Mouse (Mus musculus) T-helper 17 cell (primary cell): ENCODE results near the gene Runx2.

ENCODE experiments used
- in situ Hi-C, 2 experiments: fragments of 300-600 bp; cut with MboI, MseI; formaldehyde crosslinking; loops; 1 replicate in 1 of 2; 2 replicates in 1 of 2; pipeline ENCODE4 v1.15.1; 2025; ENCODE audit warnings: high pct_unique_total_duplicates in 2 of 2

Gene Runx2

GRCm38 (mm10) chr17:44546801-44547200, 267.8 kb downstream of the Runx2 start:
- in situ Hi-C loops: loop anchor here in 1 of 2 experiments (25.0 kb wide), 1 partner anchor 1310 kb away; no protein-coding TSS in a partner anchor

- in situ Hi-C loops: loop anchor here in 1 of 2 experiments (25.0 kb wide), 1 partner anchor 1308 kb away; no protein-coding TSS in a partner anchor
These were observed 269.3 kb downstream of the Runx2 start for GRCm38 (mm10) chr17:44545141-44545813.

GRCm38 (mm10) chr17:44542706-44543105, 271.9 kb downstream of the Runx2 start:
- in situ Hi-C loops: loop anchor here in 1 of 2 experiments (25.0 kb wide), 1 partner anchor 1305 kb away; no protein-coding TSS in a partner anchor

GRCm38 (mm10) chr17:44540699-44541098, 273.9 kb downstream of the Runx2 start:
- in situ Hi-C loops: loop anchor here in 1 of 2 experiments (25.0 kb wide), 1 partner anchor 1303 kb away; no protein-coding TSS in a partner anchor

GRCm38 (mm10) chr17:44538921-44539320, 275.7 kb downstream of the Runx2 start:
- in situ Hi-C loops: loop anchor here in 1 of 2 experiments (25.0 kb wide), 1 partner anchor 1302 kb away; no protein-coding TSS in a partner anchor

GRCm38 (mm10) chr17:44530000-44530399, 284.6 kb downstream of the Runx2 start:
- in situ Hi-C loops: loop anchor here in 1 of 2 experiments (5.0 to 25.0 kb wide), 2 partner anchors 68 to 1293 kb away; no protein-coding TSS in a partner anchor

GRCm38 (mm10) chr17:44528617-44529016, 286.0 kb downstream of the Runx2 start:
- in situ Hi-C loops: loop anchor here in 1 of 2 experiments (25.0 kb wide), 1 partner anchor 1291 kb away; no protein-coding TSS in a partner anchor

GRCm38 (mm10) chr17:44524146-44524545, 290.5 kb downstream of the Runx2 start:
- in situ Hi-C loops: no loop called here

- in situ Hi-C loops: no loop called here
These were observed 291.7 kb downstream of the Runx2 start for GRCm38 (mm10) chr17:44522906-44523305.

GRCm38 (mm10) chr17:44520122-44521075, 294.2 kb downstream of the Runx2 start:
- in situ Hi-C loops: no loop called here

GRCm38 (mm10) chr17:44519356-44519755, 295.2 kb downstream of the Runx2 start:
- in situ Hi-C loops: no loop called here

- in situ Hi-C loops: no loop called here
These were observed 296.4 kb downstream of the Runx2 start for GRCm38 (mm10) chr17:44518156-44518555.

- in situ Hi-C loops: no loop called here
These were observed 306.3 kb downstream of the Runx2 start for GRCm38 (mm10) chr17:44508198-44508715.

- in situ Hi-C loops: no loop called here
These were observed 306.9 kb downstream of the Runx2 start for GRCm38 (mm10) chr17:44507741-44508140.

GRCm38 (mm10) chr17:44506524-44506923, 308.1 kb downstream of the Runx2 start:
- in situ Hi-C loops: no loop called here

- in situ Hi-C loops: no loop called here
These were observed 309.7 kb downstream of the Runx2 start for GRCm38 (mm10) chr17:44504794-44505317.

- in situ Hi-C loops: no loop called here
These were observed 312.4 kb downstream of the Runx2 start for GRCm38 (mm10) chr17:44502176-44502575.

GRCm38 (mm10) chr17:44500306-44500899, 314.2 kb downstream of the Runx2 start:
- in situ Hi-C loops: no loop called here

GRCm38 (mm10) chr17:44490164-44490794, 324.3 kb downstream of the Runx2 start:
- in situ Hi-C loops: no loop called here

GRCm38 (mm10) chr17:44489346-44489745, 325.3 kb downstream of the Runx2 start:
- in situ Hi-C loops: loop anchor here in 1 of 2 experiments (5.0 to 10.0 kb wide), 2 partner anchors 42 to 405 kb away; no protein-coding TSS in a partner anchor
